Mouse (Mus musculus): ENCODE data around the gene Epha5.

The Epha5 gene

GRCm38 (mm10) chr5:84417062-84417879 lies at the start of gene Epha5:
Gene Epha5 (minus strand): TSS chr5:84417382.
- Histone ChIP-seq H3K9me3 (ENCODE audit: low read length) (no peaks in the 10 kb centered on the region), H3K4me1 (replicated peaks; ENCODE audit: low read depth, low read length) (peaks cover 14% of the 10 kb centered on the region; the same call in 1 of the 2 replicates), H3K27me3 (ENCODE audit: insufficient read depth, low read length) (peaks cover 45% of the 10 kb centered on the region), H3K4me3 (replicated peaks; ENCODE audit: low read length) (peak within 1 kb of the TSS; percentile 75), H3K36me3 (ENCODE audit: insufficient read depth, low read length) (no peaks in the 10 kb centered on the region)
- no peak for TF ChIP-seq NANOG (IDR thresholded peaks at IDR 0.05; ENCODE audit: borderline replicate concordance, low read length)
- TF ChIP-seq CTCF (conservative IDR thresholded peaks at IDR 0.05; ENCODE audit: low read length): no peak
- no peak for TF ChIP-seq POU5F1 (IDR thresholded peaks at IDR 0.05; ENCODE audit: borderline replicate concordance, low read length)

- no peaks in the 10 kb centered on the region for H3K4me1 ChIP-seq (replicated peaks; ENCODE audit: low read depth, low read length)
- H3K9me3 ChIP-seq (ENCODE audit: low read length): peaks cover 4% of the 10 kb centered on the region
- H3K36me3 ChIP-seq (ENCODE audit: insufficient read depth, low read length): no peaks in the 10 kb centered on the region
- no peak overlapping the region for H3K4me3 ChIP-seq (replicated peaks; ENCODE audit: low read length)
- no peaks in the 10 kb centered on the region for H3K27me3 ChIP-seq (ENCODE audit: insufficient read depth, low read length)
- TF ChIP-seq POU5F1 (IDR thresholded peaks at IDR 0.05; ENCODE audit: borderline replicate concordance, low read length) (no peak), CTCF (conservative IDR thresholded peaks at IDR 0.05; ENCODE audit: low read length) (no peak), NANOG (IDR thresholded peaks at IDR 0.05; ENCODE audit: borderline replicate concordance, low read length) (no peak)
These were observed 39.0 kb upstream of the Epha5 start for GRCm38 (mm10) chr5:84456216-84456615.

GRCm38 (mm10) chr5:84454641-84455040 lies 37.5 kb upstream of the Epha5 start:
- TF ChIP-seq POU5F1 (IDR thresholded peaks at IDR 0.05; ENCODE audit: borderline replicate concordance, low read length) (no peak), CTCF (conservative IDR thresholded peaks at IDR 0.05; ENCODE audit: low read length) (no peak)
- no peaks in the 10 kb centered on the region for H3K4me1 ChIP-seq (replicated peaks; ENCODE audit: low read depth, low read length)

GRCm38 (mm10) chr5:84453839-84454238 lies 36.7 kb upstream of the Epha5 start:
- Histone ChIP-seq H3K4me1 (replicated peaks; ENCODE audit: low read depth, low read length) (no peaks in the 10 kb centered on the region), H3K4me3 (replicated peaks; ENCODE audit: low read length) (no peak overlapping the region), H3K36me3 (ENCODE audit: insufficient read depth, low read length) (no peaks in the 10 kb centered on the region), H3K9me3 (ENCODE audit: low read length) (peaks cover 4% of the 10 kb centered on the region), H3K27me3 (ENCODE audit: insufficient read depth, low read length) (no peaks in the 10 kb centered on the region)
- TF ChIP-seq POU5F1 (IDR thresholded peaks at IDR 0.05; ENCODE audit: borderline replicate concordance, low read length): no peak
- TF ChIP-seq CTCF (conservative IDR thresholded peaks at IDR 0.05; ENCODE audit: low read length): no peak
- TF ChIP-seq NANOG (IDR thresholded peaks at IDR 0.05; ENCODE audit: borderline replicate concordance, low read length): no peak

More at GRCm38 (mm10) chr5:84454641-84455040, 37.5 kb upstream of the Epha5 start:
- Histone ChIP-seq H3K9me3 (ENCODE audit: low read length) (peaks cover 4% of the 10 kb centered on the region), H3K27me3 (ENCODE audit: insufficient read depth, low read length) (no peaks in the 10 kb centered on the region), H3K4me3 (replicated peaks; ENCODE audit: low read length) (no peak overlapping the region), H3K36me3 (ENCODE audit: insufficient read depth, low read length) (no peaks in the 10 kb centered on the region)

- H3K9me3 ChIP-seq (ENCODE audit: low read length): no peaks in the 10 kb centered on the region
- no peaks in the 10 kb centered on the region for H3K36me3 ChIP-seq (ENCODE audit: insufficient read depth, low read length)
- TF ChIP-seq NANOG (IDR thresholded peaks at IDR 0.05; ENCODE audit: borderline replicate concordance, low read length): no peak
- TF ChIP-seq POU5F1 (IDR thresholded peaks at IDR 0.05; ENCODE audit: borderline replicate concordance, low read length): no peak
- TF ChIP-seq CTCF (conservative IDR thresholded peaks at IDR 0.05; ENCODE audit: low read length): no peak
- no peaks in the 10 kb centered on the region for H3K4me1 ChIP-seq (replicated peaks; ENCODE audit: low read depth, low read length)
- no peak overlapping the region for H3K4me3 ChIP-seq (replicated peaks; ENCODE audit: low read length)
- H3K27me3 ChIP-seq (ENCODE audit: insufficient read depth, low read length): no peaks in the 10 kb centered on the region
These were observed 23.1 kb upstream of the Epha5 start for GRCm38 (mm10) chr5:84440232-84440631.

- Histone ChIP-seq H3K4me1 (replicated peaks; ENCODE audit: low read depth, low read length) (peaks cover 14% of the 10 kb centered on the region; the same call in 1 of the 2 replicates), H3K9me3 (ENCODE audit: low read length) (no peaks in the 10 kb centered on the region), H3K27me3 (ENCODE audit: insufficient read depth, low read length) (peaks cover 45% of the 10 kb centered on the region), H3K36me3 (ENCODE audit: insufficient read depth, low read length) (no peaks in the 10 kb centered on the region), H3K4me3 (replicated peaks; ENCODE audit: low read length) (peak overlapping the region; percentile 75)
- TF ChIP-seq POU5F1 (IDR thresholded peaks at IDR 0.05; ENCODE audit: borderline replicate concordance, low read length): no peak
- no peak for TF ChIP-seq NANOG (IDR thresholded peaks at IDR 0.05; ENCODE audit: borderline replicate concordance, low read length)
- no peak for TF ChIP-seq CTCF (conservative IDR thresholded peaks at IDR 0.05; ENCODE audit: low read length)
These were observed 991 bp downstream of the Epha5 start for GRCm38 (mm10) chr5:84415961-84416821.

GRCm38 (mm10) chr5:84414931-84415431 lies 2.2 kb downstream of the Epha5 start:
- no peak for TF ChIP-seq POU5F1 (IDR thresholded peaks at IDR 0.05; ENCODE audit: borderline replicate concordance, low read length)
- no peak for TF ChIP-seq CTCF (conservative IDR thresholded peaks at IDR 0.05; ENCODE audit: low read length)
- no peak for TF ChIP-seq NANOG (IDR thresholded peaks at IDR 0.05; ENCODE audit: borderline replicate concordance, low read length)
- H3K36me3 ChIP-seq (ENCODE audit: insufficient read depth, low read length): no peaks in the 10 kb centered on the region
- peaks cover 45% of the 10 kb centered on the region for H3K27me3 ChIP-seq (ENCODE audit: insufficient read depth, low read length)
- no peaks in the 10 kb centered on the region for H3K9me3 ChIP-seq (ENCODE audit: low read length)
- peaks cover 14% of the 10 kb centered on the region; the same call in 1 of the 2 replicates for H3K4me1 ChIP-seq (replicated peaks; ENCODE audit: low read depth, low read length)
- H3K4me3 ChIP-seq (replicated peaks; ENCODE audit: low read length): no peak overlapping the region

- Histone ChIP-seq H3K36me3 (ENCODE audit: insufficient read depth, low read length) (no peaks in the 10 kb centered on the region), H3K27me3 (ENCODE audit: insufficient read depth, low read length) (peaks cover 37% of the 10 kb centered on the region), H3K4me3 (replicated peaks; ENCODE audit: low read length) (no peak overlapping the region), H3K9me3 (ENCODE audit: low read length) (no peaks in the 10 kb centered on the region), H3K4me1 (replicated peaks; ENCODE audit: low read depth, low read length) (peaks cover 14% of the 10 kb centered on the region; the same call in 1 of the 2 replicates)
- no peak for TF ChIP-seq NANOG (IDR thresholded peaks at IDR 0.05; ENCODE audit: borderline replicate concordance, low read length)
- no peak for TF ChIP-seq CTCF (conservative IDR thresholded peaks at IDR 0.05; ENCODE audit: low read length)
- no peak for TF ChIP-seq POU5F1 (IDR thresholded peaks at IDR 0.05; ENCODE audit: borderline replicate concordance, low read length)
These were observed 4.2 kb downstream of the Epha5 start for GRCm38 (mm10) chr5:84413026-84413425.
